In the genomic region with DNA sequence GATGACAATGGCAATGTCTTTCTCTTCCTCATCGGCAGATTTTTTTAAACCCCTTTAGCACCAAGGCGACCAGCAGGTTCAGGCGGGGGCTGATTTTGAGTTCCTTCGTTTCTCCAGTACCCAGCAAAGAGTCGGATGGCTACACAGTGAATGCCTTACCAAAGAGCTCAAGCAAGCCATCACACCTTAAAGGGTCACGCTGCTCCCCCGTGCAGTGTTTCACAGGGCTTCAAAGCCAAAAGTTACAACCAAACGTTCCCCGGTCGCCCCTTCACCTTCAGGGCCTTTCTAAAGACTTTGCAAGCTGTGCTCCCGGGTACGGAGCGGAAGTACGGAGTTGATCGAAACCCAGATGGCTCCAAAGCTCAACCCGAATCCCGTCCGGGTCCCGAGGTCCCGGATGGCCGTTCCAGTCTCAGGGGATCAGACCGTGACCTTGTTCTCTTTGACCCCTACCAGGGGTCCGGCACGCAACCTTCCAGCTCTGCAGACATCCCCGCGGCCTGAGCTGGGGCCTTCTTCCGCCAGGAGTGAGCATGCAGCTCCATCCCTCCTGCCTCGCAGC, we compare ENCODE assay signal across 8 mouse cellular contexts. TPM values are rescaled to one million over a fixed set of nuclear protein-coding genes. Genes with fewer than 3 reads are reported as not detected.
DNase-seq lines count a peak whose midpoint lies in the region; ATAC-seq and TF ChIP-seq lines count a peak whose summit lies in the region.

No protein-coding gene starts in this region.

- peak overlapping the region; percentile 100 for H3K27ac ChIP-seq in left cerebral cortex, adult 2 months
- H3K27ac ChIP-seq in bone marrow macrophage, adult 2 months (ENCODE audit: insufficient read depth, low read depth, low read length) = peak overlapping the region; percentile 79
- peak overlapping the region; percentile 96 for H3K27ac ChIP-seq in hindbrain, embryonic 13.5 days
- H3K27ac ChIP-seq in midbrain, embryonic 10.5 days (replicated peaks) = peak overlapping the region; percentile 99

- intact Hi-C loops in left cerebral cortex, adult 2 months (cut with DNase I) = loop anchor here (1.0 kb wide), 1 partner anchor 32 kb away; a partner anchor contains a TSS
- intact Hi-C loops in left cerebral cortex, postnatal 4 days (cut with DNase I) = no loop called here

- H3K4me1 ChIP-seq in bone marrow macrophage, adult 2 months (ENCODE audit: control insufficient read depth, insufficient read depth, low read length) = peaks cover 28% of the 10 kb centered on the region
- H3K4me1 ChIP-seq in hindbrain, embryonic 13.5 days (replicated peaks) = peaks cover 55% of the 10 kb centered on the region
- H3K4me1 ChIP-seq in midbrain, embryonic 10.5 days = peaks cover 35% of the 10 kb centered on the region

- peak overlapping the region; percentile 81 for H3K4me2 ChIP-seq in hindbrain, embryonic 13.5 days

- WGBS in hindbrain, embryonic 13.5 days = under 1% methylated on average over 28 of the region's 28 CpGs
- under 1% methylated on average over 28 of the region's 28 CpGs for WGBS in midbrain, embryonic 10.5 days

- H3K36me3 ChIP-seq in hindbrain, embryonic 13.5 days = peaks cover 15% of the 10 kb centered on the region
- peaks cover 45% of the 10 kb centered on the region for H3K36me3 ChIP-seq in midbrain, embryonic 10.5 days

- DNase-seq in left cerebral cortex, adult 2 months (ENCODE audit: extremely low spot score in 1 of 2, low spot score in 2 of 2) = peak in 1 of 2 experiments; percentile 19
- no peak for DNase-seq in left cerebral cortex, postnatal 4 days
- no peak for DNase-seq in midbrain, embryonic 10.5 days (ENCODE audit: low spot score)
- no peak for DNase-seq in adrenal gland, adult 8-10 months
- DNase-seq in layer of hippocampus, adult 9-11 months = no peak
- no peak for DNase-seq in frontal cortex, postnatal 36 days (ENCODE audit: low spot score in 2 of 2)

- H3K27me3 ChIP-seq in hindbrain, embryonic 13.5 days = no peaks in the 10 kb centered on the region
- no peaks in the 10 kb centered on the region for H3K27me3 ChIP-seq in midbrain, embryonic 10.5 days (ENCODE audit: low read depth, poor library complexity, severe bottlenecking)

- no peak for TF ChIP-seq CTCF in left cerebral cortex, adult 2 months (IDR thresholded peaks at IDR 0.05)
- TF ChIP-seq CTCF in bone marrow macrophage, adult 2 months (IDR thresholded peaks at IDR 0.05; ENCODE audit: low read depth, low read length) = no peak

- peak overlapping the region; percentile 96 for H3K9ac ChIP-seq in hindbrain, embryonic 13.5 days

- no peak for ATAC-seq in hindbrain, embryonic 13.5 days (ENCODE audit: low FRiP score)

- no peaks in the 10 kb centered on the region for H3K9me3 ChIP-seq in hindbrain, embryonic 13.5 days
- no peaks in the 10 kb centered on the region for H3K9me3 ChIP-seq in midbrain, embryonic 10.5 days (replicated peaks)

- peak overlapping the region; percentile 74 for H3K4me3 ChIP-seq in left cerebral cortex, adult 2 months
- peak overlapping the region; percentile 91 for H3K4me3 ChIP-seq in bone marrow macrophage, adult 2 months (ENCODE audit: insufficient read depth, low read length)
- H3K4me3 ChIP-seq in hindbrain, embryonic 13.5 days = peak overlapping the region; percentile 89
- H3K4me3 ChIP-seq in midbrain, embryonic 10.5 days = peak overlapping the region; percentile 90

- no peak for TF ChIP-seq POLR2A in bone marrow macrophage, adult 2 months (IDR thresholded peaks at IDR 0.05; ENCODE audit: borderline replicate concordance, low read depth, low read length)

RNA-seq across cellular contexts. Expression of a gene that starts 0.5 kb away (rescaled TPM):
- 100 to 1,000 TPM; 229 to 242 TPM for total RNA-seq in left cerebral cortex, adult 2 months (2021)
- total RNA-seq in left cerebral cortex, postnatal 4 days (2021) = 100 to 1,000 TPM; 253 to 265 TPM
- 260 and 268 TPM in 2 replicates for polyA plus RNA-seq in bone marrow macrophage, adult 2 months (2012; ENCODE audit: insufficient read depth, insufficient read length, missing spikeins)
- polyA plus RNA-seq in hindbrain, embryonic 13.5 days (2015; fragmentation: Nextera tagmentation; extraction: Ambion mirVana) = 529 and 549 TPM in 2 replicates
- polyA plus RNA-seq in midbrain, embryonic 10.5 days (2016; fragmentation: Nextera tagmentation; extraction: Ambion mirVana) = 487 and 502 TPM in 2 replicates
- 100 to 1,000 TPM; 232 to 390 (median 312) TPM for total RNA-seq in adrenal gland, adult 8-10 months (2022)

RNA-seq across cellular contexts. Expression of a gene that starts 0.6 kb away (rescaled TPM):
- total RNA-seq in left cerebral cortex, adult 2 months (2021) = 10 to 100 TPM; 10.7 to 14.7 TPM
- 10 to 100 TPM; 14.5 to 14.7 TPM for total RNA-seq in left cerebral cortex, postnatal 4 days (2021)
- 29.6 and 37.0 TPM in 2 replicates for polyA plus RNA-seq in bone marrow macrophage, adult 2 months (2012; ENCODE audit: insufficient read depth, insufficient read length, missing spikeins)
- 37.6 and 39.0 TPM in 2 replicates for polyA plus RNA-seq in hindbrain, embryonic 13.5 days (2015; fragmentation: Nextera tagmentation; extraction: Ambion mirVana)
- polyA plus RNA-seq in midbrain, embryonic 10.5 days (2016; fragmentation: Nextera tagmentation; extraction: Ambion mirVana) = 35.5 and 38.4 TPM in 2 replicates
- 10 to 100 TPM; 12.3 to 18.2 (median 15.6) TPM for total RNA-seq in adrenal gland, adult 8-10 months (2022)

RNA-seq across cellular contexts. Expression of a gene that starts 31.4 kb away (rescaled TPM):
- total RNA-seq in left cerebral cortex, adult 2 months (2021) = 10 to 100 TPM; 14.8 to 15.7 TPM
- 10 to 100 TPM; 12.0 to 14.0 TPM for total RNA-seq in left cerebral cortex, postnatal 4 days (2021)
- 9.8 and 13.2 TPM in 2 replicates for polyA plus RNA-seq in bone marrow macrophage, adult 2 months (2012; ENCODE audit: insufficient read depth, insufficient read length, missing spikeins)
- 15.0 and 16.6 TPM in 2 replicates for polyA plus RNA-seq in hindbrain, embryonic 13.5 days (2015; fragmentation: Nextera tagmentation; extraction: Ambion mirVana)
- 15.4 and 16.7 TPM in 2 replicates for polyA plus RNA-seq in midbrain, embryonic 10.5 days (2016; fragmentation: Nextera tagmentation; extraction: Ambion mirVana)
- 10 to 100 TPM; 11.8 to 12.7 (median 12.4) TPM for total RNA-seq in adrenal gland, adult 8-10 months (2022)

RNA-seq across cellular contexts. Expression of a gene that starts 51.4 kb away (rescaled TPM):
- total RNA-seq in left cerebral cortex, adult 2 months (2021) = 1 to 10 TPM; 1.6 to 3.4 TPM
- total RNA-seq in left cerebral cortex, postnatal 4 days (2021) = 1 to 10 TPM; 3.2 TPM
- polyA plus RNA-seq in bone marrow macrophage, adult 2 months (2012; ENCODE audit: insufficient read depth, insufficient read length, missing spikeins) = 0.25 TPM in 1 of 2 replicates, not detected in the other
- polyA plus RNA-seq in hindbrain, embryonic 13.5 days (2015; fragmentation: Nextera tagmentation; extraction: Ambion mirVana) = 1.5 and 1.7 TPM in 2 replicates
- polyA plus RNA-seq in midbrain, embryonic 10.5 days (2016; fragmentation: Nextera tagmentation; extraction: Ambion mirVana) = 0.06 TPM in 1 of 2 replicates, not detected in the other
- 10 to 100 TPM in 2 of 4 experiments, 1 to 10 TPM in 2; 9.3 to 11.1 (median 10.1) TPM for total RNA-seq in adrenal gland, adult 8-10 months (2022)
